In genomic region chr2:148044877-148045539, GRCm38 (mm10) we compare ENCODE assay signal across 10 mouse cellular contexts. TPM values are rescaled to one million over a fixed set of nuclear protein-coding genes. Genes with fewer than 3 reads are reported as not detected.
DNase-seq lines count a peak whose midpoint lies in the region; ATAC-seq and TF ChIP-seq lines count a peak whose summit lies in the region.
"Had no signal": no experiment of that assay in that cellular context is flagged by ENCODE, and none has a peak within 500 bp of the region (broad histone marks: within the 10 kb centered on the region; RNA-seq: fewer than 3 reads in every experiment).

No protein-coding gene starts in this region.

- peaks cover 13 to 32% of the 10 kb centered on the region in 2 experiments; a peak in 3 of 4 replicates for H3K4me1 ChIP-seq in heart, embryonic 14.5 days (ENCODE audit: control insufficient read depth in 2 of 2, insufficient read depth in 2 of 2, low read length in 2 of 2)
- H3K4me1 ChIP-seq in embryonic facial prominence, embryonic 13.5 days, result peaks cover 26% of the 10 kb centered on the region
- H3K4me1 ChIP-seq in limb, embryonic 12.5 days (replicated peaks), result peaks cover 34% of the 10 kb centered on the region; the same call in 1 of the 2 replicates

- H3K27ac ChIP-seq in heart, embryonic 14.5 days (replicated peaks in 1 of 2; ENCODE audit: control insufficient read depth in 1 of 2, insufficient read depth in 1 of 2, low read depth in 2 of 2, low read length in 2 of 2), result no peak overlapping the region
- no peak overlapping the region for H3K27ac ChIP-seq in embryonic facial prominence, embryonic 13.5 days
- H3K27ac ChIP-seq in limb, embryonic 12.5 days, result no peak overlapping the region

- H3K9ac ChIP-seq in heart, embryonic 14.5 days (ENCODE audit: low read length), result no peak overlapping the region
- no peak overlapping the region for H3K9ac ChIP-seq in embryonic facial prominence, embryonic 13.5 days
- no peak overlapping the region for H3K9ac ChIP-seq in limb, embryonic 12.5 days (replicated peaks)

- H3K4me3 ChIP-seq in heart, embryonic 14.5 days (ENCODE audit: control insufficient read depth in 1 of 2, insufficient read depth in 1 of 2, low read depth in 1 of 2, low read length in 2 of 2), result peak overlapping the region; percentile 12 to 48; a peak in 3 of 4 replicates
- H3K4me3 ChIP-seq in embryonic facial prominence, embryonic 13.5 days, result peak overlapping the region; percentile 36
- H3K4me3 ChIP-seq in limb, embryonic 12.5 days (replicated peaks), result peak overlapping the region; percentile 15; the same call in 1 of the 2 replicates
- H3K4me3 ChIP-seq in myocyte, result peak overlapping the region; percentile 32

- no peak overlapping the region for H3ac ChIP-seq in myocyte (ENCODE audit: control insufficient read depth, insufficient read length)

- ATAC-seq in heart, embryonic 14.5 days (ENCODE audit: insufficient number of reproducible peaks, insufficient read depth, low FRiP score, low read depth), result no peak
- ATAC-seq in embryonic facial prominence, embryonic 13.5 days (ENCODE audit: insufficient number of reproducible peaks, insufficient read depth, low FRiP score, low TSS enrichment, low read depth), result no peak
- ATAC-seq in limb, embryonic 12.5 days (ENCODE audit: insufficient number of reproducible peaks, insufficient read depth, low FRiP score, low TSS enrichment, low read depth), result no peak

- H3K79me2 ChIP-seq in myocyte (ENCODE audit: control insufficient read depth, insufficient read depth), result no peaks in the 10 kb centered on the region

- H3K27me3 ChIP-seq in heart, embryonic 14.5 days (ENCODE audit: control insufficient read depth, insufficient read depth, low read length), result peaks cover 99% of the 10 kb centered on the region
- peaks cover 100% of the 10 kb centered on the region for H3K27me3 ChIP-seq in embryonic facial prominence, embryonic 13.5 days
- H3K27me3 ChIP-seq in limb, embryonic 12.5 days, result peaks cover 99% of the 10 kb centered on the region
- peaks cover 13% of the 10 kb centered on the region for H3K27me3 ChIP-seq in myocyte (ENCODE audit: control insufficient read depth, insufficient read depth, insufficient read length)

- no peaks in the 10 kb centered on the region for H3K36me3 ChIP-seq in heart, embryonic 14.5 days (ENCODE audit: control insufficient read depth, insufficient read depth, low read length)
- no peaks in the 10 kb centered on the region for H3K36me3 ChIP-seq in embryonic facial prominence, embryonic 13.5 days
- no peaks in the 10 kb centered on the region for H3K36me3 ChIP-seq in limb, embryonic 12.5 days
- no peaks in the 10 kb centered on the region for H3K36me3 ChIP-seq in myocyte (ENCODE audit: control insufficient read depth, insufficient read depth)

- H3K4me2 ChIP-seq in heart, embryonic 14.5 days (ENCODE audit: low read length), result peak overlapping the region; percentile 75
- peak overlapping the region; percentile 57; the same call in 1 of the 2 replicates for H3K4me2 ChIP-seq in embryonic facial prominence, embryonic 13.5 days
- peak overlapping the region; percentile 56 for H3K4me2 ChIP-seq in limb, embryonic 12.5 days
- peak overlapping the region; percentile 74 for H3K4me2 ChIP-seq in myocyte (ENCODE audit: low read depth)

- under 1% methylated on average over 26 of the region's 26 CpGs for WGBS in heart, embryonic 14.5 days
- under 1% methylated on average over 26 of the region's 26 CpGs for WGBS in embryonic facial prominence, embryonic 13.5 days
- 1% methylated on average over 26 of the region's 26 CpGs for WGBS in limb, embryonic 12.5 days

- TF ChIP-seq POLR2A in myocyte (IDR thresholded peaks at IDR 0.05; ENCODE audit: insufficient read length, low read depth), result no peak

- DNase-seq in heart, adult 8-10 months (ENCODE audit: low spot score), result no peak
- DNase-seq in left cerebral cortex, adult 9 months (ENCODE audit: low spot score in 2 of 2), result no peak
- DNase-seq in layer of hippocampus, postnatal 25 days (ENCODE audit: extremely low spot score in 1 of 2, low spot score in 1 of 2), result no peak
- DNase-seq in thymus, postnatal 10 days (ENCODE audit: low spot score in 2 of 2), result no peak
- DNase-seq: cerebellum, adult 8-10 months had no signal

- no peaks in the 10 kb centered on the region for H3K9me3 ChIP-seq in heart, embryonic 14.5 days (ENCODE audit: control insufficient read depth, low read length)
- H3K9me3 ChIP-seq in embryonic facial prominence, embryonic 13.5 days, result no peaks in the 10 kb centered on the region
- H3K9me3 ChIP-seq in limb, embryonic 12.5 days, result no peaks in the 10 kb centered on the region

TF ChIP-seq in myocyte, 11 proteins besides CTCF, POLR2A, EP300 and RAD21:
- TF ChIP-seq MYOD1 (IDR thresholded peaks at IDR 0.05; ENCODE audit: control insufficient read depth in 1 of 3, insufficient read length in 2 of 3, low read depth in 2 of 3), result no peak
- no peak for TF ChIP-seq MYOG (IDR thresholded peaks at IDR 0.05; ENCODE audit: control insufficient read depth in 1 of 3, insufficient read depth in 1 of 3, insufficient read length in 2 of 3, low read depth in 2 of 3)
- TF ChIP-seq SRF (IDR thresholded peaks at IDR 0.05; ENCODE audit: control insufficient read depth, insufficient read length, low read depth), result no peak
- no peak for TF ChIP-seq POLR2AphosphoS2 (IDR thresholded peaks at IDR 0.05; ENCODE audit: insufficient read length, low read depth)
- no peak for TF ChIP-seq E2F4 (IDR thresholded peaks at IDR 0.05; ENCODE audit: insufficient read depth)
- TF ChIP-seq TCF12 (IDR thresholded peaks at IDR 0.05; ENCODE audit: insufficient read depth, poor library complexity, severe bottlenecking), result no peak

RNA-seq across cellular contexts. Expression of gene Foxa2, which starts 1.8 kb away (rescaled TPM):
- 0.24 TPM in 1 of 2 replicates, not detected in the other for polyA plus RNA-seq in heart, embryonic 14.5 days (2014; fragmentation: Nextera tagmentation; extraction: Ambion mirVana)
- not detected for total RNA-seq in heart, adult 8-10 months (2022)
- polyA plus RNA-seq in embryonic facial prominence, embryonic 13.5 days (2015; fragmentation: Nextera tagmentation; extraction: Ambion mirVana), result 0.17 TPM in 1 of 2 replicates, not detected in the other
- polyA plus RNA-seq in limb, embryonic 12.5 days (2016; fragmentation: Nextera tagmentation; extraction: Ambion mirVana), result not detected in 2 replicates
- 0.49 TPM for polyA plus RNA-seq in myocyte (2012; fragmentation: generic; extraction: Trizol)
- not detected for total RNA-seq in layer of hippocampus, postnatal 25 days (2021)
- total RNA-seq: neutrophil, adult 5-6 weeks had no signal
